Mouse (Mus musculus): ENCODE results near the gene Rtf2.

Rtf2 gene

DNA sequence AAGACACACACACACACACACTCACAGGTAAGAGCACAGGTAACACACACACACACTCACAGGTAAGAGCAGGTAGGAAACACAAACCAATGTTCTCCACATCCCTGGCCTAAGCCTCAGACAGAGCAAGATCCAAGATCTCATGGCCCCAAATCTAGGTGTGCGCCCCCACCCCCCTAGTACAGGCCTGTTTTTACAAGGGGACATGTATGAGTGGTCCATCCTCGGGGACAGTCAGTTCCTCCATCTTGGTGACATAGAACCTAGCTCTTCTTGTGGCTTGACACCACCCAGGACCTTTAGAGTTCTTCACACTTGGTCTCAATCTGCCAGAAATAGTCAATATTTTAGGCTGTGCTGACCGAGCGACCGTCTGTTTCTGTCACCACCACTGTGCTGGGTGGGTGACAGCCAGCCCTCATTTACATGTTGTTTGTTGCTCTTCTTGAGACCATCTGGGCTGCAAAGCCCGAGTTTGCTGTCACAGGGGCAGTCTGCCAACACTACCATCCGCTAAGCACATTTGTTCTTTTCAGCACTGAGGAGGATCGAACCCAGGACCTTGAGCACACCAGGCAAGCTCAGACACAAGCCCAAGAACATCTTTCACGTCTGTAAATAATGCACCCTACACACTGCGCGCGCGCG lies 43.5 kb downstream of the Rtf2 start:
- peak in 1 of 2 experiments; percentile 28 for DNase-seq (ENCODE audit: low spot score in 2 of 2)

- DNase-seq (ENCODE audit: low spot score in 2 of 2): no peak
Observed at GRCm38 (mm10) chr2:172484696-172485370, 44.5 kb downstream of the Rtf2 start.

- DNase-seq (ENCODE audit: low spot score in 2 of 2): no peak
Observed at GRCm38 (mm10) chr2:172496736-172497345, 56.5 kb downstream of the Rtf2 start.

DNA sequence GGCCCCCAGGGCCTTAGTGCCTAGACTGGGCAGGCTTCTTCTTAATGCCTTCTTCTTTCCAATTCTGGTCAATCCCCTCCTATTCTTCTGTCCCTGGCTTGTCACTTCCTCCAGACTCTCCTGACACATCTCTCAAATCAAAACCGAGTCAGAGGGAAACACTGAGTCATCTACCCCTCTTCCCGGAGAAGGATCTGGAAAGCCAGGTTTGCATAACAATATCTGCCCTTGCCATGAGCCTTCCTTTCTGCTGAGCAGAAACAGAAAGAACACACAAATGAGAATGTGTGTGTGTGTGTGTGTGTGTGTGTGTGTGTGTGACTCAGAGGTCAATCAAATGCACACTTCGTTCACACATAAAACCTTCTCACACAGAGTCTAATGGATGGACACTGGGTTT lies 58.5 kb downstream of the Rtf2 start:
- no peak for DNase-seq (ENCODE audit: low spot score in 2 of 2)

GRCm38 (mm10) chr2:172500752-172501316 lies 60.5 kb downstream of the Rtf2 start:
- no peak for DNase-seq (ENCODE audit: low spot score in 2 of 2)

DNA sequence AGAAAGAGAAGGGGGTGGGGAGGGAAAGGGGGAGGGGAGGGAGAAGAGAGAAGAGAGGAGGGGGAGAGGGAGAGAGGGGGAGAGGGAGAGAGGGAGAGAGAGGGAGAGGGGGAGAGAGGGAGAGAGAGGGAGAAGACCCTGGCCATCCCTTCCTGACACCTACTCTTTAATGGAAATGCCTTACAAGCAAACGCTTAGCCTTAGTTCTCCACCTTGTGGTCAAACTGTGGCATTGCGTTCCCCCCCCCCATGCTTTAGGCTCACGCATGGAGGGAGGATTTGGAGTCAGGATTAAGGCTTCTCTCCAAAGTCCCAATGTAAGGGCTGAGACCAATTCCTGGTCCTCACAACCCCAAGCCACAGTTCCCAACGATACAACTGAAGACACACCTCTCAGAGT lies 61.0 kb downstream of the Rtf2 start:
- peak in 1 of 2 experiments; percentile 42 for DNase-seq (ENCODE audit: low spot score in 2 of 2)

DNA sequence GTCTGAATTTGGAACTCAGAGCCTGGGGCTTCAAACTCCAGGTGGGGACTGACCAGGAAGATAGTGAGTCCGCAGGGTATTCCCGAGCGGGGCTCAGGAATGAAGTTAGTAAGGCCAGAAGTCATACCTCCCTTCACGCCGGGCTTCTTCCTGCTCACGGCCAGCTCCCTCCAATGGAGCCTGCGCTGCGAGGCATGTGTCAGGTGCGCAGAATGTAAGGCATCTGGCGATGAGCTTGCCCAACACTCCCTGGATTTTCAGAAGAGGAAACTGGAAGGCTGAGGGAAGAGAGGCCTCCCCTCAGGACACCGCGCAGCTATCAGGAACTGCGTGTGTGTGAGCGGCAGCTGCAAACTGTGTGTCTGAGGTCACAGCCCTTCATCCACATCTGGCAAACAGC lies 61.8 kb downstream of the Rtf2 start:
- DNase-seq (ENCODE audit: low spot score in 2 of 2): no peak

DNA sequence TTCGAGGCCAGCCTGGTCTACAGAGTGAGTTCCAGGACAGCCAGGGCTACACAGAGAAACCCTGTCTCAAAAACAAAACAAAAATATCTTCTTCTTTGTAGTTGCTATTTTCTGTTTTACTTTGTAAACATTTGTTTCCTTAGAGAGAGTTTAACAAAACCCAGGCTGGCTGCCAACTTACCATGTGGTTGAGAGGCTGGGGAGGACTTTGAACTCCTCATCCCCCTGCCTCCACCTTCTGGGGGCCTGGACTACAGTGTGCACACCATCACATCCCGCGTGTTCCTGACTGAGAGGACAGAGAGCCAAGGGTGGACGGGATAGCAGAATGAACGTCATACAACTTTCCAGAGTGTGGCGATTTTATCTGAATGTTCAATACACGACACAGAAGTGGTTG lies 65.8 kb downstream of the Rtf2 start:
- DNase-seq (ENCODE audit: low spot score in 2 of 2): no peak

GRCm38 (mm10) chr2:172510056-172510712 lies 69.8 kb downstream of the Rtf2 start:
- no peak for DNase-seq (ENCODE audit: low spot score in 2 of 2)

DNA sequence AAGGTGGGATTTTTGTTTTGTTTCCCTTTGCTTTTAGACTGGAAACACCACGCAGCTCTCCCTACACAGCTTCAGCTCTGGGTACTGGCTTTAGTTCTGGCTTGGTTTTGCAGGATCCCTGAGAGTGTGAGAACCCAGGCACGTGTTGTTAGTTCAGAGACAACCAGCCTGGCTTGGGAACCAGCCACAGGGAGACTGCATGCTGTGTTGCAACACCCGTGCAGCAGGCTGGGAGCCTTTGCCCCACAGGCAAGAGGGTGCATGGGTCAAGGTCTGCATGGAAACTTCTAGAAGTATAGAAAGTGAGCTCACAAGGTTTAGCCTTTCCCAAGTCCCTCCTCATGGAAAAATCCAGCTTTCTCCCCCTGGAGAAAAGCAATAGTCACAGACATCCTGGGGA lies 70.5 kb downstream of the Rtf2 start:
- DNase-seq (ENCODE audit: low spot score in 2 of 2): no peak

GRCm38 (mm10) chr2:172516407-172516992 lies 76.1 kb downstream of the Rtf2 start:
- no peak for DNase-seq (ENCODE audit: low spot score in 2 of 2)

All from cerebellum, postnatal 4 days (tissue).